Mouse (Mus musculus): ENCODE data around the gene Ly6g6f. TPM values are rescaled to one million over a fixed set of nuclear protein-coding genes. Genes with fewer than 3 reads are reported as not detected.

Gene Ly6g6f
- 2.1 and 2.8 TPM in 2 replicates for polyA plus RNA-seq (2012; rRNA removed)

GRCm38 (mm10) chr17:35085208-35085865 lies at the start of gene Ly6g6f:
Ly6g6f (minus strand) TSS chr17:35085610.

GRCm38 (mm10) chr17:35134801-35135590 lies 49.6 kb upstream of the Ly6g6f start, which contains the start of gene Bag6:
Bag6 (plus strand) TSS chr17:35135178.

GRCm38 (mm10) chr17:35131500-35132173 lies 46.2 kb upstream of the Ly6g6f start, which contains the start of gene Apom:
Apom (minus strand) TSS chr17:35132050.

GRCm38 (mm10) chr17:35126206-35126611 lies 40.8 kb upstream of the Ly6g6f start, which contains the start of gene D17H6S53E:
D17H6S53E (plus strand) TSS chr17:35126373.

GRCm38 (mm10) chr17:35121871-35122303 lies 36.5 kb upstream of the Ly6g6f start, which contains the start of gene Csnk2b:
Csnk2b (minus strand) TSS chr17:35122053.

GRCm38 (mm10) chr17:35121143-35121799 lies 35.9 kb upstream of the Ly6g6f start, which contains the start of gene Gpank1:
Gpank1 (plus strand) TSS chr17:35121455.

GRCm38 (mm10) chr17:35115046-35116019 lies 29.9 kb upstream of the Ly6g6f start, which contains the start of gene Ly6g5b:
Ly6g5b (minus strand) TSS chr17:35115428.

GRCm38 (mm10) chr17:35108097-35108496 lies 22.7 kb upstream of the Ly6g6f start, which contains the start of gene Ly6g5c:
Ly6g5c (plus strand) TSS chr17:35108279.

GRCm38 (mm10) chr17:35088825-35089644 lies 3.6 kb upstream of the Ly6g6f start, which contains the start of gene Abhd16a:
Abhd16a (plus strand) TSS chr17:35089263.

GRCm38 (mm10) chr17:35077786-35078233 lies 7.6 kb downstream of the Ly6g6f start, which contains the start of gene Ly6g6d:
Ly6g6d (minus strand) TSS chr17:35078065.

GRCm38 (mm10) chr17:35076507-35077176 lies 8.8 kb downstream of the Ly6g6f start, which contains the start of gene Ly6g6e:
Ly6g6e (plus strand) TSS chr17:35076902.

GRCm38 (mm10) chr17:35066084-35066483 lies 19.3 kb downstream of the Ly6g6f start, which contains the start of gene Mpig6b:
Mpig6b (minus strand) TSS chr17:35066184.

GRCm38 (mm10) chr17:35064951-35065947 lies 20.2 kb downstream of the Ly6g6f start, which contains the start of gene Ly6g6c:
Ly6g6c (plus strand) TSS chr17:35065388.

GRCm38 (mm10) chr17:35058911-35059892 lies 26.2 kb downstream of the Ly6g6f start, which contains the start of gene Ddah2:
Ddah2 (plus strand) TSS chr17:35059035.

GRCm38 (mm10) chr17:35049561-35050016 lies 35.8 kb downstream of the Ly6g6f start, which contains the start of gene Clic1:
Clic1 (plus strand) TSS chr17:35049966.

